Mouse (Mus musculus) limb, embryonic 14.5 days (tissue): ENCODE results near the gene Elavl1. TPM values are rescaled to one million over a fixed set of nuclear protein-coding genes. Genes with fewer than 3 reads are reported as not detected.

Source experiments
- ATAC-seq: fragments of 200-750 bp; cut with Nextera tagmentation; 2 replicates; pipeline ENCODE4 v1.8.0; 2017; ENCODE audit warnings: low read depth, moderate number of reproducible peaks, moderate TSS enrichment; ENCODE audit not compliant: low FRiP score
- DNase-seq: peaks from one replicate; pipeline ENCODE4 v3.0.0-alpha.2; 2015; ENCODE audit warnings: low spot score
- H3K27ac ChIP-seq: fragments of 300-500 bp; sonication (generic); replicated peaks from 2 replicates; pipeline ENCODE4 v1.5.1; 2014; ENCODE audit warnings: low read depth, mild to moderate bottlenecking, low read length, moderate library complexity, mixed read lengths
- H3K27me3 ChIP-seq: fragments of 300-500 bp; sonication (generic); 2 replicates; pipeline ENCODE4 v1.6.1; 2014; ENCODE audit warnings: low read length, mixed read lengths; ENCODE audit not compliant: control insufficient read depth, insufficient read depth
- H3K36me3 ChIP-seq: fragments of 300-500 bp; sonication (generic); 2 replicates; pipeline ENCODE4 v1.6.1; 2014; ENCODE audit warnings: mild to moderate bottlenecking, low read length, moderate library complexity, mixed read lengths; ENCODE audit not compliant: control insufficient read depth, insufficient read depth
- H3K4me1 ChIP-seq: fragments of 300-500 bp; sonication (generic); 2 replicates; pipeline ENCODE4 v1.6.1; 2014; ENCODE audit warnings: antibody characterized with exemption, low read length, mixed read lengths; ENCODE audit not compliant: control insufficient read depth, insufficient read depth
- H3K4me2 ChIP-seq: fragments of 300-500 bp; sonication (generic); replicated peaks from 2 replicates; pipeline ENCODE4 v1.6.1; 2014; ENCODE audit warnings: low read depth, mild to moderate bottlenecking, low read length, moderate library complexity; ENCODE audit not compliant: severe bottlenecking
- H3K4me3 ChIP-seq: fragments of 300-500 bp; sonication (generic); replicated peaks from 2 replicates; pipeline ENCODE4 v1.5.1; 2014; ENCODE audit warnings: low read length
- H3K9ac ChIP-seq: fragments of 300-500 bp; sonication (generic); 2 replicates; pipeline ENCODE4 v1.6.1; 2014; ENCODE audit warnings: mild to moderate bottlenecking, low read depth, low read length, moderate library complexity; ENCODE audit not compliant: severe bottlenecking
- H3K9me3 ChIP-seq: fragments of 300-500 bp; sonication (generic); 2 replicates; pipeline ENCODE4 v1.6.1; 2016; ENCODE audit warnings: low read length; ENCODE audit not compliant: control insufficient read depth
- POLR2A ChIP-seq: fragments of 200-500 bp; IDR thresholded peaks from 2 replicates; pipeline ENCODE4 v1.8.0; 2012; ENCODE audit warnings: inconsistent platforms, mild to moderate bottlenecking, moderate library complexity, borderline replicate concordance; ENCODE audit not compliant: insufficient read depth, insufficient read length; ENCODE audit errors: extremely low read depth
- WGBS: fragments of 180-500 bp; shearing (Covaris S2); extraction: QIAGEN DNeasy Blood & Tissue Kit; methylation state at CpG from one replicate; pipeline ENCODE4 v1.1.7; 2014; 5-methylcytosine and 5-hydroxymethylcytosine counted together
- polyA plus RNA-seq, 2 experiments: library from polyadenylated mRNA; depleted of rRNA in 1 of 2; stranded (reverse) in 1 of 2; unstranded in 1 of 2; fragments of >200 nt; fragmentation: Nextera tagmentation in 1 of 2; extraction: Ambion mirVana in 1 of 2; gene quantifications; 2 replicates each; pipeline versions ENCODE4 v1.2.1 to v1.2.3; 2012 to 2014

The Elavl1 gene
- polyA plus RNA-seq, 2 experiments: 91.1 to 226 TPM

DNA sequence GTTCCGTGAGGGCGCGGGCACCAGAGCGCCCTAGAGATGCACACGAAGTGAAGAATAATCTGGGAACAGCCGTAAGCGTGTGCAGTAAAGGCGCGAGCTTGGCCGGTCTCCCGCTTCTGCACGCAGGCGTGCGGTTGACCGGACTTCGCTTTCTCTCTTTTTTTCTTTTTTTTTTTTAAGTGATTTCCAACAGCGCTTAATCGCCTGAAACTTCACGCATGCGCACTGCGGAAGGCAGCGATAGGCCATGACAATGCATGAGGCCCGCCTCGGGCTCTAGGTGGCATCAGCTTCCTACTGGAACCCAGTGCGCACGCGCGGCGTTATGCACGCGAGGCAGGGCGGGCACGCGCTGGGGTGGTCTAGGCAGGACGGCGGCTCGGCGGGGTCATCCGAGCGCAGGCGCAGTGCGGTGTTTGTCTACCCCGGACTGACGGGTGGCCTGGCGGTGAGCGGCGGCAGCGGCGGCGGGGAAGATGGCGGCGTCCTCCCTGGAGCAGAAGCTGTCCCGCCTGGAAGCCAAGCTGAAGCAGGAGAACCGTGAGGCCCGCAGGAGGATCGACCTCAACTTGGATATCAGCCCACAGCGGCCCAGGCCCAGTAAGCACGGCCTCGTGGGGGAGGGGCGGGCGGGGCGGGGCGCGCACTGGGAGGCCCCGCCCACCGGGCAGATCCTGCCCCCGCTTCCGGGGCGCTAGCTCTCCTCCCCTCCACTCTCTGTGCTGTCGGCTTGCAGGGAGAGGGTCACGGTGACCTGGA lies 86.6 kb downstream of the Elavl1 start, which contains the start of the genes Map2k7 and Gm49320:
Map2k7 (plus strand) TSS at position 307 of the 759 bp plus-strand sequence.
Gm49320 (plus strand) TSS at position 432 of the 759 bp plus-strand sequence.
- Histone ChIP-seq H3K4me3 (peak within 1 kb of the TSS; percentile 82), H3K4me2 (peak within 1 kb of the TSS; percentile 86), H3K27ac (peak within 1 kb of the TSS; percentile 93), H3K9ac (peak within 1 kb of the TSS; percentile 88), H3K36me3 (peaks cover 26% of the 10 kb centered on the region), H3K9me3 (no peaks in the 10 kb centered on the region), H3K27me3 (no peaks in the 10 kb centered on the region), H3K4me1 (peaks cover 16% of the 10 kb centered on the region)
- ATAC-seq (peak; percentile 94), DNase-seq (peak; percentile 100)
- under 1% methylated on average over 57 of the region's 71 CpGs for WGBS
- TF ChIP-seq POLR2A: peak; percentile 80; the same call in 1 of the 2 replicates

DNA sequence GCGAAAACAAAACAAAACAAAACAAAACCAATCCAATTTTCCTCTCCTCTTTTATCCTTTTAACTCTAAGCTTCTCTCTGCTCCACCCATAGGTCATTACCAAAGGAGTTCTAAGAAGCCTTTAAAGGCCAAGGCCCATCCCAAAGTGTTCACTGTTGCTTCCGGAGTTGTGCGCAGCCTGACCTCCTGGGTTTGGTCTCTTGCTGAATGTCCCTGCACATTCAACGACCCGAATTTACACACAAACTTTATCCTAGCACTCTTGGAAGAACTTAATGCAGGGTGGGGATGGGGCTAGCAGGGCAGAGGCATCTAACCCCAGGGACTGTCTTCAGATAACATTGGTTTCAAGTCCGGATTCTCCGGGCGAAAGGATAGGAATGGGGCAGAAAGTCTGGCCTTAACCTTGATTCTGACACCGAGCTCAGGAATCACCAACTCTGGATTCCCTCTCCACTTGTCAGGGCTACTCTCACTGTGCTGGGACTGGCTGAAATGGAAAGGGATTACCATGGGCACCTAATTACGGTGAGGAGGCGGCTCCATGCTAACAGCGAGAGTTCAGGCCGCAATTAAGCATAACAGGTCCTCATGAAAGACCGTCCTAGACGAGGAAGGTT lies 87.3 kb downstream of the Elavl1 start:
- DNase-seq (no peak), ATAC-seq (no peak)
- no peak for TF ChIP-seq POLR2A
- WGBS: 20% methylated on average over 15 of the region's 15 CpGs
- H3K36me3 ChIP-seq: peaks cover 20% of the 10 kb centered on the region
- no peaks in the 10 kb centered on the region for H3K27me3 ChIP-seq
- peaks cover 16% of the 10 kb centered on the region for H3K4me1 ChIP-seq
- no peaks in the 10 kb centered on the region for H3K9me3 ChIP-seq
- H3K4me2 ChIP-seq: peak overlapping the region; percentile 81
- peak overlapping the region; percentile 93 for H3K27ac ChIP-seq
- peak overlapping the region; percentile 82 for H3K4me3 ChIP-seq
- peak overlapping the region; percentile 71 for H3K9ac ChIP-seq

Other genes with a start within 250 kb of the Elavl1 start
- 0.09 TPM in 1 of 2 replicates, not detected in the other for gene Cd209f, start 219.6 kb downstream of the Elavl1 start, polyA plus RNA-seq (2012; rRNA removed)
- gene Cd209f, start 219.6 kb downstream of the Elavl1 start, polyA plus RNA-seq (2014; fragmentation: Nextera tagmentation; extraction: Ambion mirVana): not detected in 2 replicates
- gene Cd209g, start 191.3 kb downstream of the Elavl1 start, polyA plus RNA-seq (2012; rRNA removed): not detected in 2 replicates
- gene Cd209g, start 191.3 kb downstream of the Elavl1 start, polyA plus RNA-seq (2014; fragmentation: Nextera tagmentation; extraction: Ambion mirVana): not detected in 2 replicates
- gene Evi5l, start 158.8 kb downstream of the Elavl1 start, polyA plus RNA-seq (2012; rRNA removed): 35.9 and 44.4 TPM in 2 replicates
- 24.6 and 29.7 TPM in 2 replicates for gene Evi5l, start 158.8 kb downstream of the Elavl1 start, polyA plus RNA-seq (2014; fragmentation: Nextera tagmentation; extraction: Ambion mirVana)
- 1.5 and 1.7 TPM in 2 replicates for gene Prr36, start 108.0 kb downstream of the Elavl1 start, polyA plus RNA-seq (2012; rRNA removed)
- gene Prr36, start 108.0 kb downstream of the Elavl1 start, polyA plus RNA-seq (2014; fragmentation: Nextera tagmentation; extraction: Ambion mirVana): 1.0 and 1.2 TPM in 2 replicates
- gene Lrrc8e, start 98.6 kb downstream of the Elavl1 start, polyA plus RNA-seq (2012; rRNA removed): 0.30 and 0.36 TPM in 2 replicates
- gene Lrrc8e, start 98.6 kb downstream of the Elavl1 start, polyA plus RNA-seq (2014; fragmentation: Nextera tagmentation; extraction: Ambion mirVana): 0.37 and 0.40 TPM in 2 replicates
- gene Map2k7, start 86.7 kb downstream of the Elavl1 start, polyA plus RNA-seq (2012; rRNA removed): 65.3 and 68.3 TPM in 2 replicates
- gene Map2k7, start 86.7 kb downstream of the Elavl1 start, polyA plus RNA-seq (2014; fragmentation: Nextera tagmentation; extraction: Ambion mirVana): 18.5 and 25.8 TPM in 2 replicates
- 8.5 and 10.2 TPM in 2 replicates for gene Gm49320, start 86.5 kb downstream of the Elavl1 start, polyA plus RNA-seq (2012; rRNA removed)
- gene Gm49320, start 86.5 kb downstream of the Elavl1 start, polyA plus RNA-seq (2014; fragmentation: Nextera tagmentation; extraction: Ambion mirVana): 1.2 and 1.3 TPM in 2 replicates
- gene Tgfbr3l, start 77.2 kb downstream of the Elavl1 start, polyA plus RNA-seq (2012; rRNA removed): 63.0 and 98.7 TPM in 2 replicates
- 4.6 and 5.3 TPM in 2 replicates for gene Tgfbr3l, start 77.2 kb downstream of the Elavl1 start, polyA plus RNA-seq (2014; fragmentation: Nextera tagmentation; extraction: Ambion mirVana)
- gene Snapc2, start 72.3 kb downstream of the Elavl1 start, polyA plus RNA-seq (2012; rRNA removed): 52.6 and 61.4 TPM in 2 replicates
- 50.6 and 55.8 TPM in 2 replicates for gene Snapc2, start 72.3 kb downstream of the Elavl1 start, polyA plus RNA-seq (2014; fragmentation: Nextera tagmentation; extraction: Ambion mirVana)
- 102 and 151 TPM in 2 replicates for gene Ctxn1, start 66.1 kb downstream of the Elavl1 start, polyA plus RNA-seq (2012; rRNA removed)
- 54.9 and 62.4 TPM in 2 replicates for gene Ctxn1, start 66.1 kb downstream of the Elavl1 start, polyA plus RNA-seq (2014; fragmentation: Nextera tagmentation; extraction: Ambion mirVana)
- gene Timm44, start 49.5 kb downstream of the Elavl1 start, polyA plus RNA-seq (2012; rRNA removed): 100 and 103 TPM in 2 replicates
- gene Timm44, start 49.5 kb downstream of the Elavl1 start, polyA plus RNA-seq (2014; fragmentation: Nextera tagmentation; extraction: Ambion mirVana): 69.1 and 75.8 TPM in 2 replicates
- 12.4 and 14.8 TPM in 2 replicates for gene Ccl25, start 203 bp downstream of the Elavl1 start, polyA plus RNA-seq (2012; rRNA removed)
- 11.4 and 11.5 TPM in 2 replicates for gene Ccl25, start 203 bp downstream of the Elavl1 start, polyA plus RNA-seq (2014; fragmentation: Nextera tagmentation; extraction: Ambion mirVana)
- 30.0 and 38.2 TPM in 2 replicates for gene Cers4, start 167.6 kb upstream of the Elavl1 start, polyA plus RNA-seq (2012; rRNA removed)
- 17.2 and 17.9 TPM in 2 replicates for gene Cers4, start 167.6 kb upstream of the Elavl1 start, polyA plus RNA-seq (2014; fragmentation: Nextera tagmentation; extraction: Ambion mirVana)